Mouse (Mus musculus): ENCODE measurements around the gene Prm2. TPM values are rescaled to one million over a fixed set of nuclear protein-coding genes. Genes with fewer than 3 reads are reported as not detected.

Prm2 gene
- total RNA-seq, 2 experiments from 2014 or later, result not detected

DNA sequence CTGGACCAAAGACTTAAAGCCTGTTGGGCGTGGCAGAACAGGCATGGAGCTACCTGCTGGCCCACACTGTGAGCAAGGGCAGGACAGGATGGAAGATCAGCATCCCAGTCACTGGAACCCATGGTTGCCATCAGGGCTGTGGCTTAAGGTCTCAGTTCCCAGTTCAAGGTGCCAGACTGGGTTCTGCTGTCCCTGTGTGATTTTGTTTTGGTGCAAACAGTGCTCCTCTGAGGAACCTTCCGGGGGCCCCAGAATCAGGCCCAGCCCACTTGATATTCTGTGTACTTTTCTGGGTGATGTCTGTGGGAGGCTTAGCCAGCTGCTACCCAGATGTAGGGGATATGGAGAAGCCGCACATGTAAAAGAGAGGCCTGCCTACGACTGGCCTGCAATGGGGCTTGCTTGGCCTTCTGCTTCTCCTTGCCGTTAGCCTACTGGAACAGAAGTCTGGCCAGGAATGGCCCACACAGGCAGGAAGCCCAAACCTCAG lies 15.3 kb downstream of the Prm2 start:
- no peak for ATAC-seq (replicated peaks; ENCODE audit: poor library complexity)

- ATAC-seq (replicated peaks; ENCODE audit: poor library complexity), result no peak
Measured at GRCm38 (mm10) chr16:10777579-10778160, 18.3 kb downstream of the Prm2 start.

- no peak for ATAC-seq (replicated peaks; ENCODE audit: poor library complexity)
Measured at GRCm38 (mm10) chr16:10776322-10776721, 19.6 kb downstream of the Prm2 start.

- 0 out of 2 replicates have a peak, but pooled peaks have one; percentile 12 for ATAC-seq (replicated peaks; ENCODE audit: poor library complexity)
Measured at GRCm38 (mm10) chr16:10774726-10775125, 21.2 kb downstream of the Prm2 start.

DNA sequence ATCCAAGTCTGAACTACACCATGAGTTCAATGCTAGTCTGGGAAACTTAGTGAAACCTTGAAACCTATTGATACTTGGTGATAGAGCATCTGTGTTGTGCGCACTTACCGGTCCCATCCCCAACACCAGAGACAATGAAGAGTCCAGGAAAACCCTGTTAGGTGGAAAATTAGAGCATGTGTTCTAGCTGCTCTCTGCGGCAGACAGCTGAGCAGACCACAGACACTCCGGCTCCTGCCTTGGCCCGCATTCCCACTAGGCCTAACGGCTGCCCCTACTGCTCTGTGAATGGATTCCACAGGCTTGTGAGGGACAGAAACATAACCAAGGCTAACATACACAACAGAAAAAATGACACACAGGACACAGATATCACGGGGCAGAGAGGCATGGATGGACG lies 22.4 kb downstream of the Prm2 start:
- ATAC-seq (replicated peaks; ENCODE audit: poor library complexity), result no peak

DNA sequence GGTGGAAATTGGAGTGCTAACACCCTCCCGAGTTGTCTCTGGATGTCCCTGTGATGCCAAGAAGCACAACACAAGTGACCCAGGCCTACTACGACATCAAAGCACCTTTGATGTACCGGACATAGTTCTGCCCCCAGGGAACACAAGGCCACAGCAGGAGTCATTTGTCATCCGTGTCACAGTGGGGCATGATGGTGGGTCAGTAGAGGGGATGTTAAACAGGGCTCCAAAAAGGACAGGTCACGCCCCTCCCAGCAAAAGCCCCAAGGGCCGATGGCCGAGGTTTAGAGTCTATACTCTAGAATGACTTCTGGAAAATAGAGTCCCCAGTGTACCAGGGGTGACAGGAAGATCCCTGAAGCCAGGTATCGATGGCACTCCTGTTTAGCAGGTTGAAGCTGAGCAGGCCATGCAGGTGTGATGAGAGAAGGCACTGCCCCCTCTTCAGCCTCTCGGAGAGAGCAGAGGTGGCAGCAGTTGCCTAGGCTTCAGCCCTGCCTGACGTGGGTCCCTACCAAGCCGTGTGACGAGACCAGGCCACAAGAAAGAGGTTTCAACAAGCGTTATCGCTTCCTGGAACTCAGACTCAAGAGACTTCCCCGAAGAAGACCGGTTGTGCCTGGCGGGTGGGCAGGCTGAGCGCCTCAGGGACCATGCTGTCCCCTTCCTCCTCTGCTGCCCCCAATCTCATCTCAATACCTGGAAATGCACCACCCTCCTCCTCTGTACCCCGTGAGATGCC lies 24.0 kb downstream of the Prm2 start:
- peak; percentile 55 for ATAC-seq (replicated peaks; ENCODE audit: poor library complexity)

GRCm38 (mm10) chr16:10770531-10771325 lies 25.2 kb downstream of the Prm2 start:
- ATAC-seq (replicated peaks; ENCODE audit: poor library complexity), result 0 out of 2 replicates have a peak, but pooled peaks have one; percentile 32

GRCm38 (mm10) chr16:10769661-10770060 lies 26.3 kb downstream of the Prm2 start:
- ATAC-seq (replicated peaks; ENCODE audit: poor library complexity), result peak; percentile 46

- ATAC-seq (replicated peaks; ENCODE audit: poor library complexity), result peak; percentile 70
Measured at GRCm38 (mm10) chr16:10768821-10769220, 27.1 kb downstream of the Prm2 start.

DNA sequence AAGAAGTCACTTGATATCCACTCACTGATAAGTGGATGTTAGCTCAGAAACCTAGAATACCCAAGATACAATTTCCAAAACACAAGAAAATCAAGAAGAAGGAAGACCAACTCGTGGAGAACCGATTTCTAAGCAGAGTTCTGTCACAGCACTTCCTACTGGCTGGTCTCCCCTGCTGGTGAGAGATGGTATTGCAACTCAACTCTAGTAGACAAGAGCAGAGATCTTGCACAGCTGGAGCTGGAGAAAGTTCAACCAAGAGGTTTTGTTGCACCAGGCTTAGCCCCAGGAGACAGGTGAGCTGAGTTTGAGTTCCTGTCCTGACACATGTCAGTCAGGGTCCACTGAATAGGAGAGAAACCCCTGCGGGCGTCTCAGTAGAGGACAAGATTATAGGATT lies 28.8 kb downstream of the Prm2 start:
- ATAC-seq (replicated peaks; ENCODE audit: poor library complexity), result peak; percentile 63

DNA sequence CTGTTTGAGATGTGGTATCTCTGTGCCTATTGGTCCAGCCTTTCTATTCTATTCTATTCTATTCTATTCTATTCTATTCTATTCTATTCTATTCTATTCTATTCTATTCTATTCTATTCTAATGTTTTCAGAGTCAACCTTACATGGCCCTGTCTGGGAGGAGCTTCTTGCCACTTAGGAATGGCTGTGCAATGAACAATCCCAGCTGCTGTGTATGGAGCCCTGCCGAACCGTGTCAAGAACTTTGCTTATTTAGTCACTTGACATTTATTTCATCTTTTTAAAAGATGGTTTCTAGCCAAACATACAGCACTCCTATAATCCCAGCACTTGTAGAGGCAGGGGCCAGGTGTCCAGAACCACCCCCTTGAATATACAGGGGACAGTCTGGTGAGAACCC lies 31.6 kb downstream of the Prm2 start:
- no peak for ATAC-seq (replicated peaks; ENCODE audit: poor library complexity)

GRCm38 (mm10) chr16:10763540-10764264 lies 32.2 kb downstream of the Prm2 start:
- no peak for ATAC-seq (replicated peaks; ENCODE audit: poor library complexity)

- ATAC-seq (replicated peaks; ENCODE audit: poor library complexity), result no peak
Measured at GRCm38 (mm10) chr16:10762569-10763180, 33.3 kb downstream of the Prm2 start.

GRCm38 (mm10) chr16:10761182-10761581 lies 34.8 kb downstream of the Prm2 start:
- no peak for ATAC-seq (replicated peaks; ENCODE audit: poor library complexity)

GRCm38 (mm10) chr16:10756168-10756567 lies 39.8 kb downstream of the Prm2 start:
- ATAC-seq (replicated peaks; ENCODE audit: poor library complexity), result peak; percentile 60

DNA sequence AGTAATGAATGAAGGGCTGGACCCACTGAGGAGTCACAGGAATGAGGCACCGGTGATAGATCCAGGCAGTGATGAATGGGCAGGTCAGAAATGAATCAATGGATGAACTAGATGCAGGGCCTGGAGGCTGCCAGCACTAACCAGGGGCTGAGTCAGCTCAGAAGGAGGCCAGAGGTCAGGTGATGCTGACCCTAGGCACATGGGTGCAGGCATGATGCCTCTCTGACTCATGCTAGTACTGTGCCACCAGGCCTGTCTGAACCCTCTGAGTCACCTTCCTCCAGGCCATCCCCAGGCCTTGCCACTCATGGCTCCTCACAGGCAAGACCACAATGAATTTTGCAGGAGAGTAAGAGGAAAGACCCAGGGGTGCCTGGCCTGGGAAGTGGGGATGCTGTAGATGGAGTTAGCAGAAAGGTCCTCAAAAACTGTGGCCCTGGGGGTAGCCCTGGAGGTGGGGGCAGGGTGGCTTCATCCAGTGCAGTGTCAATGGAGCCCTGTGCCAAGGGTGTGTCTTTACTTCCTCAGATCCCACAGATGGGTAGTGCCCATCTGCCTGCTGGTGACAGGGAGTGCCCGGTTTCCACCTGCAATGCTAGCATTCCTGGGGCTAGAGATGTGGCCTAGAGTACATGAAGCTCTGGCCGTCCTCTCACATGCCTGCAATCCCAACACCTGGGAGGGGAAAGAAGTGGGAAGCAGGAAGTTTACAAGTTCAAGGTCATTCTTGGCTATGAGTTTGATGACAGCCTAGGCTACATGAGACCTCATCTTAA lies 41.2 kb downstream of the Prm2 start:
- ATAC-seq (replicated peaks; ENCODE audit: poor library complexity), result no peak

- no peak for ATAC-seq (replicated peaks; ENCODE audit: poor library complexity)
Measured at GRCm38 (mm10) chr16:10749824-10750223, 46.1 kb downstream of the Prm2 start.

DNA sequence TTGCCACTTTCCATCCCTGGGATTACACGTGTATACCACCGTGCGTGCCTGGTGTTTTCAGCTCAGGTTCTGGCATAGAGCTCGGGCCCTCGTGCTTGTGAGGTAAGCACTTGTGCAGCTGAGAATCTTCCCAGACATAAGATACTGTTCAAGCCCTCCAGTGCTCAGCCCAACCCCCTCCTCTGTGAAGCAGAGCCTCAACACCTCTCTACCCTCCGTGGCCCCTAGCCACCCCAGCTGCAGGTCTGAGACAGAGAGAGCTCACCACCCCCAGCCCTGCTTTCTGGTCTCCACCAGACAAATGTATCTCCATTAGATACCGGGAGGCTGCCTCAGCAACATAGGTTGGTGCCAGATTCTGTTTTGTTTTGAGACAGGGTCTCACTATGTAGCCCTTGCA lies 46.7 kb downstream of the Prm2 start:
- ATAC-seq (replicated peaks; ENCODE audit: poor library complexity), result no peak

Data from megakaryocyte progenitor cell, adult 5-6 weeks (primary cell).